Mouse (Mus musculus) Muller cell, postnatal 12 days (primary cell): ENCODE measurements at regions not wholly inside any gene's neighbourhood (a gene's known extent, or its start where the extent isn't known, plus 50 kb on each side); places are given as distances from the start of the nearest gene placed in this dataset.

ENCODE experiments used
- DNase-seq: peaks from one replicate; pipeline ENCODE4 v3.0.0-alpha.2; 2015; ENCODE audit errors: inconsistent ontology term

- no peak for DNase-seq
Measured at GRCm38 (mm10) chr8:8092551-8092950, 568.5 kb downstream of the Efnb2 start.

- DNase-seq, result no peak
Measured at GRCm38 (mm10) chr8:8084652-8085051, 576.4 kb downstream of the Efnb2 start.

GRCm38 (mm10) chr8:8064074-8064473 lies 597.0 kb downstream of the Efnb2 start:
- no peak for DNase-seq

- peak; percentile 57 for DNase-seq
Measured at GRCm38 (mm10) chr8:8054224-8054916, 606.7 kb downstream of the Efnb2 start.

GRCm38 (mm10) chr8:8051186-8051585 lies 609.9 kb downstream of the Efnb2 start:
- peak; percentile 49 for DNase-seq

- DNase-seq, result no peak
Measured at GRCm38 (mm10) chr8:8050778-8051177, 610.3 kb downstream of the Efnb2 start.

GRCm38 (mm10) chr8:8044926-8045325 lies 616.1 kb downstream of the Efnb2 start:
- peak; percentile 75 for DNase-seq

GRCm38 (mm10) chr8:8044296-8044695 lies 616.7 kb downstream of the Efnb2 start:
- peak; percentile 43 for DNase-seq

- DNase-seq, result no peak
Measured at GRCm38 (mm10) chr8:8037929-8038328, 623.1 kb downstream of the Efnb2 start.

- peak; percentile 77 for DNase-seq
Measured at GRCm38 (mm10) chr8:8011151-8011550, 649.9 kb downstream of the Efnb2 start.

GRCm38 (mm10) chr8:7994905-7995304 lies 666.1 kb downstream of the Efnb2 start:
- no peak for DNase-seq

GRCm38 (mm10) chr8:7988820-7989219 lies 672.2 kb downstream of the Efnb2 start:
- no peak for DNase-seq

GRCm38 (mm10) chr8:7977020-7977419 lies 684.0 kb downstream of the Efnb2 start:
- DNase-seq, result peak; percentile 22

GRCm38 (mm10) chr8:7973791-7974190 lies 687.3 kb downstream of the Efnb2 start:
- DNase-seq, result peak; percentile 96

GRCm38 (mm10) chr8:7964276-7964675 lies 696.8 kb downstream of the Efnb2 start:
- peak; percentile 98 for DNase-seq

GRCm38 (mm10) chr8:7956745-7957144 lies 704.3 kb downstream of the Efnb2 start:
- no peak for DNase-seq

- DNase-seq, result no peak
Measured at GRCm38 (mm10) chr8:7954851-7955250, 706.2 kb downstream of the Efnb2 start.

- peak; percentile 93 for DNase-seq
Measured at GRCm38 (mm10) chr8:7945966-7946775, 714.9 kb downstream of the Efnb2 start.

- no peak for DNase-seq
Measured at GRCm38 (mm10) chr8:7936596-7936995, 724.4 kb downstream of the Efnb2 start.

GRCm38 (mm10) chr8:7919416-7919815 lies 741.6 kb downstream of the Efnb2 start:
- no peak for DNase-seq

GRCm38 (mm10) chr8:7894338-7894737 lies 766.7 kb downstream of the Efnb2 start:
- DNase-seq, result peak; percentile 60

- no peak for DNase-seq
Measured at GRCm38 (mm10) chr8:7853169-7853568, 807.9 kb downstream of the Efnb2 start.

GRCm38 (mm10) chr8:7850573-7850972 lies 810.5 kb downstream of the Efnb2 start:
- DNase-seq, result no peak
